Mouse (Mus musculus): ENCODE measurements at regions not wholly inside any gene's neighbourhood (a gene's known extent, or its start where the extent isn't known, plus 50 kb on each side); places are given as distances from the start of the nearest gene placed in this dataset.
A peak's percentile ranks its signal among the peaks of the same experiment; 100 is the strongest.

GRCm38 (mm10) chr19:28732998-28733397 is 53.1 kb upstream of the Glis3 start:
- Histone ChIP-seq H3K27me3 (ENCODE audit: insufficient read depth, poor library complexity, severe bottlenecking) (no peaks in the 10 kb centered on the region), H3K4me1 (replicated peaks) (no peaks in the 10 kb centered on the region), H3K27ac (no peak overlapping the region), H3K9me3 (no peaks in the 10 kb centered on the region), H3K36me3 (no peaks in the 10 kb centered on the region), H3K4me3 (no peak overlapping the region)
- no peak for DNase-seq (ENCODE audit: low spot score)
- 87% methylated on average over 5 of the region's 5 CpGs for WGBS

GRCm38 (mm10) chr19:28733781-28734180 is 53.9 kb upstream of the Glis3 start:
- Histone ChIP-seq H3K9me3 (no peaks in the 10 kb centered on the region), H3K27ac (no peak overlapping the region), H3K4me3 (no peak overlapping the region), H3K36me3 (no peaks in the 10 kb centered on the region), H3K4me1 (replicated peaks) (no peaks in the 10 kb centered on the region), H3K27me3 (ENCODE audit: insufficient read depth, poor library complexity, severe bottlenecking) (no peaks in the 10 kb centered on the region)
- WGBS, result 90% methylated on average over 6 of the region's 6 CpGs
- DNase-seq (ENCODE audit: low spot score), result no peak

GRCm38 (mm10) chr19:28743176-28743793 is 63.4 kb upstream of the Glis3 start:
- H3K9me3 ChIP-seq, result no peaks in the 10 kb centered on the region
- WGBS, result 92% methylated on average over 5 of the region's 5 CpGs
- no peak overlapping the region for H3K27ac ChIP-seq
- H3K36me3 ChIP-seq, result no peaks in the 10 kb centered on the region
- DNase-seq (ENCODE audit: low spot score), result no peak
- no peaks in the 10 kb centered on the region for H3K4me1 ChIP-seq (replicated peaks)
- no peak overlapping the region for H3K4me3 ChIP-seq
- H3K27me3 ChIP-seq (ENCODE audit: insufficient read depth, poor library complexity, severe bottlenecking), result no peaks in the 10 kb centered on the region

GRCm38 (mm10) chr19:28745105-28745504 is 65.2 kb upstream of the Glis3 start:
- Histone ChIP-seq H3K36me3 (no peaks in the 10 kb centered on the region), H3K27me3 (ENCODE audit: insufficient read depth, poor library complexity, severe bottlenecking) (no peaks in the 10 kb centered on the region), H3K4me3 (no peak overlapping the region), H3K9me3 (no peaks in the 10 kb centered on the region), H3K4me1 (replicated peaks) (no peaks in the 10 kb centered on the region; the same call in 1 of the 2 replicates), H3K27ac (no peak overlapping the region)
- 96% methylated on average over 2 of the region's 2 CpGs for WGBS
- DNase-seq (ENCODE audit: low spot score), result no peak

GRCm38 (mm10) chr19:28745534-28745933 is 65.7 kb upstream of the Glis3 start:
- no peak overlapping the region for H3K4me3 ChIP-seq
- WGBS, result 72% methylated on average over 8 of the region's 8 CpGs
- no peak for DNase-seq (ENCODE audit: low spot score)
- no peaks in the 10 kb centered on the region for H3K9me3 ChIP-seq
- no peaks in the 10 kb centered on the region for H3K27me3 ChIP-seq (ENCODE audit: insufficient read depth, poor library complexity, severe bottlenecking)
- no peaks in the 10 kb centered on the region for H3K36me3 ChIP-seq
- no peaks in the 10 kb centered on the region; the same call in 1 of the 2 replicates for H3K4me1 ChIP-seq (replicated peaks)
- H3K27ac ChIP-seq, result no peak overlapping the region

- DNase-seq (ENCODE audit: low spot score), result no peak
- no peaks in the 10 kb centered on the region for H3K36me3 ChIP-seq
- 97% methylated on average over 8 of the region's 8 CpGs for WGBS
- H3K9me3 ChIP-seq, result no peaks in the 10 kb centered on the region
- no peak overlapping the region for H3K27ac ChIP-seq
- H3K4me3 ChIP-seq, result no peak overlapping the region
- H3K27me3 ChIP-seq (ENCODE audit: insufficient read depth, poor library complexity, severe bottlenecking), result no peaks in the 10 kb centered on the region
- no peaks in the 10 kb centered on the region; the same call in 1 of the 2 replicates for H3K4me1 ChIP-seq (replicated peaks)
These were observed 71.2 kb upstream of the Glis3 start for GRCm38 (mm10) chr19:28751091-28751490.

GRCm38 (mm10) chr19:28758854-28759253 is 76.0 kb upstream of the Slc1a1 start:
- 46% methylated on average over 7 of the region's 7 CpGs for WGBS
- no peaks in the 10 kb centered on the region for H3K36me3 ChIP-seq
- H3K9me3 ChIP-seq, result no peaks in the 10 kb centered on the region
- no peak overlapping the region for H3K4me3 ChIP-seq
- no peaks in the 10 kb centered on the region; the same call in 1 of the 2 replicates for H3K4me1 ChIP-seq (replicated peaks)
- H3K27ac ChIP-seq, result peak overlapping the region; percentile 42; the same call in 1 of the 2 replicates
- H3K27me3 ChIP-seq (ENCODE audit: insufficient read depth, poor library complexity, severe bottlenecking), result no peaks in the 10 kb centered on the region
- peak; percentile 57 for DNase-seq (ENCODE audit: low spot score)

GRCm38 (mm10) chr19:28764795-28765360 is 70.0 kb upstream of the Slc1a1 start:
- Histone ChIP-seq H3K4me1 (replicated peaks) (no peaks in the 10 kb centered on the region), H3K4me3 (no peak overlapping the region), H3K36me3 (no peaks in the 10 kb centered on the region), H3K9me3 (no peaks in the 10 kb centered on the region), H3K27me3 (ENCODE audit: insufficient read depth, poor library complexity, severe bottlenecking) (no peaks in the 10 kb centered on the region), H3K27ac (no peak overlapping the region)
- 84% methylated on average over 11 of the region's 11 CpGs for WGBS
- DNase-seq (ENCODE audit: low spot score), result no peak

- no peaks in the 10 kb centered on the region for H3K36me3 ChIP-seq
- H3K4me1 ChIP-seq (replicated peaks), result 0 out of 2 replicates have a peak, but pooled peaks cover 2% of the 10 kb centered on the region
- H3K4me3 ChIP-seq, result no peak overlapping the region
- DNase-seq (ENCODE audit: low spot score), result no peak
- no peaks in the 10 kb centered on the region for H3K9me3 ChIP-seq
- no peak overlapping the region for H3K27ac ChIP-seq
- 56% methylated on average over 5 of the region's 5 CpGs for WGBS
- H3K27me3 ChIP-seq (ENCODE audit: insufficient read depth, poor library complexity, severe bottlenecking), result no peaks in the 10 kb centered on the region
These were observed 66.6 kb upstream of the Slc1a1 start for GRCm38 (mm10) chr19:28768218-28768617.

GRCm38 (mm10) chr19:28770419-28770818 is 64.4 kb upstream of the Slc1a1 start:
- WGBS, result 91% methylated on average over 12 of the region's 12 CpGs
- Histone ChIP-seq H3K4me3 (no peak overlapping the region), H3K27me3 (ENCODE audit: insufficient read depth, poor library complexity, severe bottlenecking) (no peaks in the 10 kb centered on the region), H3K4me1 (replicated peaks) (0 out of 2 replicates have a peak, but pooled peaks cover 2% of the 10 kb centered on the region), H3K27ac (no peak overlapping the region), H3K36me3 (no peaks in the 10 kb centered on the region), H3K9me3 (0 out of 2 replicates have a peak, but pooled peaks cover 3% of the 10 kb centered on the region)
- DNase-seq (ENCODE audit: low spot score), result no peak

- Histone ChIP-seq H3K36me3 (no peaks in the 10 kb centered on the region), H3K9me3 (0 out of 2 replicates have a peak, but pooled peaks cover 3% of the 10 kb centered on the region), H3K27me3 (ENCODE audit: insufficient read depth, poor library complexity, severe bottlenecking) (no peaks in the 10 kb centered on the region), H3K27ac (no peak overlapping the region), H3K4me3 (no peak overlapping the region), H3K4me1 (replicated peaks) (0 out of 2 replicates have a peak, but pooled peaks cover 2% of the 10 kb centered on the region)
- 33% methylated on average over 7 of the region's 7 CpGs for WGBS
- DNase-seq (ENCODE audit: low spot score), result no peak
These were observed 63.0 kb upstream of the Slc1a1 start for GRCm38 (mm10) chr19:28771836-28772235.

GRCm38 (mm10) chr19:28772840-28773570 is 61.8 kb upstream of the Slc1a1 start:
- Histone ChIP-seq H3K9me3 (0 out of 2 replicates have a peak, but pooled peaks cover 3% of the 10 kb centered on the region), H3K36me3 (no peaks in the 10 kb centered on the region), H3K27me3 (ENCODE audit: insufficient read depth, poor library complexity, severe bottlenecking) (no peaks in the 10 kb centered on the region), H3K27ac (no peak overlapping the region), H3K4me3 (no peak overlapping the region), H3K4me1 (replicated peaks) (peaks cover 5% of the 10 kb centered on the region; the same call in 1 of the 2 replicates)
- 52% methylated on average over 9 of the region's 9 CpGs for WGBS
- peak; percentile 26 for DNase-seq (ENCODE audit: low spot score)

GRCm38 (mm10) chr19:28776868-28777267 is 58.0 kb upstream of the Slc1a1 start:
- DNase-seq (ENCODE audit: low spot score), result peak; percentile 15
- Histone ChIP-seq H3K9me3 (0 out of 2 replicates have a peak, but pooled peaks cover 3% of the 10 kb centered on the region), H3K27ac (no peak overlapping the region), H3K36me3 (no peaks in the 10 kb centered on the region), H3K4me3 (no peak overlapping the region), H3K4me1 (replicated peaks) (peaks cover 5% of the 10 kb centered on the region; the same call in 1 of the 2 replicates), H3K27me3 (ENCODE audit: insufficient read depth, poor library complexity, severe bottlenecking) (no peaks in the 10 kb centered on the region)
- 40% methylated on average over 4 of the region's 4 CpGs for WGBS
